Mouse (Mus musculus) limb, embryonic 11.5 days (tissue): Measurements from ENCODE around the gene E130208F15Rik. TPM values are rescaled to one million over a fixed set of nuclear protein-coding genes. Genes with fewer than 3 reads are reported as not detected.

Experiments used
- ATAC-seq: fragments of 200-750 bp; cut with Nextera tagmentation; 2 replicates; pipeline ENCODE4 v1.8.0; 2017; ENCODE audit warnings: low read depth; ENCODE audit not compliant: insufficient number of reproducible peaks, low FRiP score, low TSS enrichment
- DNase-seq: peaks from one replicate; pipeline ENCODE4 v3.0.0-alpha.2; 2015; ENCODE audit warnings: low spot score
- H3K27ac ChIP-seq: fragments of 300-500 bp; sonication (generic); replicated peaks from 2 replicates; pipeline ENCODE4 v1.5.1; 2014; ENCODE audit warnings: low read depth, mild to moderate bottlenecking, low read length
- H3K27me3 ChIP-seq: fragments of 300-500 bp; sonication (generic); 2 replicates; pipeline ENCODE4 v1.6.1; 2014; ENCODE audit warnings: mild to moderate bottlenecking, low read length, mixed read lengths; ENCODE audit not compliant: control insufficient read depth, insufficient read depth
- H3K36me3 ChIP-seq: fragments of 300-500 bp; sonication (generic); 2 replicates; pipeline ENCODE4 v1.6.1; 2014; ENCODE audit warnings: mild to moderate bottlenecking, low read length, moderate library complexity, mixed read lengths; ENCODE audit not compliant: control insufficient read depth, insufficient read depth
- H3K4me1 ChIP-seq: fragments of 300-500 bp; sonication (generic); 2 replicates; pipeline ENCODE4 v1.6.1; 2014; ENCODE audit warnings: low read length, mixed read lengths; ENCODE audit not compliant: control insufficient read depth, insufficient read depth
- H3K4me2 ChIP-seq: fragments of 300-500 bp; sonication (generic); 2 replicates; pipeline ENCODE4 v1.6.1; 2014; ENCODE audit warnings: low read depth, mild to moderate bottlenecking, moderate library complexity; ENCODE audit not compliant: severe bottlenecking
- H3K4me3 ChIP-seq: fragments of 300-500 bp; sonication (generic); 2 replicates; pipeline ENCODE4 v1.5.1; 2014; ENCODE audit warnings: low read depth, low read length
- H3K9ac ChIP-seq: fragments of 300-500 bp; sonication (generic); 2 replicates; pipeline ENCODE4 v1.6.1; 2014; ENCODE audit warnings: mild to moderate bottlenecking, low read length
- H3K9me3 ChIP-seq: fragments of 300-500 bp; sonication (generic); 2 replicates; pipeline ENCODE4 v1.6.1; 2016; ENCODE audit warnings: low read length; ENCODE audit not compliant: control insufficient read depth
- WGBS: fragments of 180-500 bp; shearing (Covaris S2); extraction: QIAGEN DNeasy Blood & Tissue Kit; methylation state at CpG from one replicate; pipeline ENCODE4 v1.1.7; 2014; 5-methylcytosine and 5-hydroxymethylcytosine counted together
- polyA plus RNA-seq: library from polyadenylated mRNA; unstranded; fragments of >200 nt; fragmentation: Nextera tagmentation; extraction: Ambion mirVana; gene quantifications from 2 replicates; pipeline ENCODE4 v1.2.1, GENCODE M21; 2014

Gene E130208F15Rik
- polyA plus RNA-seq, 1 experiment from 2014 or later = not detected

DNA sequence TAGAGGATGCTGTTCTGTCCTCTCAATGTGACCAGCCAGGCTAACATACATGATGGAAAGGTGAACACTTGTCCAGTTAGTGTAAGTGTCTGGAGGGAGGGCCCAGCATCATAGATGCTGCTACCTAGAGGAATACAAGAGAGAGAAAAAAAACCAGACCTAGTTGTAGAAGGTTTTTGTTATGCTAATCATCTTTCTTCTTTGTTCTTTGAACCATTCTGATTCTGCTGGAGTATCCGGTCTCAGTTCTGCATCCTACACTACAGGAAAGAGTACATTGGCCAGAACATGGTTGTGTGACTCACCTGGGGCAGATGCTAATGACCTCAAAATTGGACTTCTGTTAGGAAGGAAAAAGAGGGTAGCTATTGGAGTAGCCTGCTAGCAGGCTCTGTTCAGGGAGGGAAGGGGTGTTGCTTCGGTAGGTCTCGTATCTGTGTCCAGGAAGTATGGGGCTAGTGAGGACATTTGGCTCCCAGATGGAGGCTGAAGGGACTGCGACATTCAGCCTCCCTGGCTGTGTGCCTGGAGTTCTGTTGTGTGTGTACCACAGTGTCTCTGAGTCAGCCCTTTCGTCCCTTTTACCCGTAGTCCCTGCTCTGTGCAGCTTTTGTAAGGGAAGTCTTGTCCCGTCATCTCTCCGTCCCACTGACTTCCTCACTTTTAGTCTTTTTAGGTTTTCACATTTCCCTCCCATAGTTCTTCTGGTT is 34.7 kb upstream of the E130208F15Rik start:
- Histone ChIP-seq H3K4me3 (no peak overlapping the region), H3K4me2 (no peak overlapping the region), H3K4me1 (peaks cover 6% of the 10 kb centered on the region; the same call in 1 of the 2 replicates), H3K36me3 (no peaks in the 10 kb centered on the region), H3K27me3 (no peaks in the 10 kb centered on the region), H3K9ac (no peak overlapping the region), H3K9me3 (no peaks in the 10 kb centered on the region), H3K27ac (no peak overlapping the region)
- DNase-seq = no peak
- WGBS = 76% methylated on average over 8 of the region's 8 CpGs
- no peak for ATAC-seq

DNA sequence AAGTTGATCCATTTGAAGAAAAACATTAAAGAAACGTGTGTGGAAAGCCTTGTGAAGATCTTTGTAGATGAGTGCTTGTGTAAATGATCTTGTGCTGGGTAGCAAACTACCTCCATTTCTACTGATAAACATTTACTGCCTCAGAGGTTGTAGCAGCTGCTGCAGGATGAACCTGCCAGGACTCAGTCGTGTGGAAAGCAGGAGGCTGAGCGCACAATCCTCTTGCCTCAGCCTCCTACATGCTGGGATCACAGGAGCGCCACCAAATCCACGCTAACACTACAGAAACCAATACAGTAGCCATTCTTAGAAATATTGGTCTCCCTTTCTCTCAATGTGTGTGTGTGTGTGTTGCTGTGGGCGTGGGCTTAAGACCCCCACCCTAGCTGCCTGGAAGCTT is 33.5 kb upstream of the E130208F15Rik start:
- 79% methylated on average over 6 of the region's 6 CpGs for WGBS
- H3K27ac ChIP-seq = no peak overlapping the region
- no peaks in the 10 kb centered on the region for H3K36me3 ChIP-seq
- DNase-seq = no peak
- H3K4me2 ChIP-seq = no peak overlapping the region
- H3K4me1 ChIP-seq = peaks cover 6% of the 10 kb centered on the region; the same call in 1 of the 2 replicates
- ATAC-seq = no peak
- H3K9ac ChIP-seq = no peak overlapping the region
- H3K27me3 ChIP-seq = no peaks in the 10 kb centered on the region
- no peak overlapping the region for H3K4me3 ChIP-seq
- H3K9me3 ChIP-seq = no peaks in the 10 kb centered on the region

DNA sequence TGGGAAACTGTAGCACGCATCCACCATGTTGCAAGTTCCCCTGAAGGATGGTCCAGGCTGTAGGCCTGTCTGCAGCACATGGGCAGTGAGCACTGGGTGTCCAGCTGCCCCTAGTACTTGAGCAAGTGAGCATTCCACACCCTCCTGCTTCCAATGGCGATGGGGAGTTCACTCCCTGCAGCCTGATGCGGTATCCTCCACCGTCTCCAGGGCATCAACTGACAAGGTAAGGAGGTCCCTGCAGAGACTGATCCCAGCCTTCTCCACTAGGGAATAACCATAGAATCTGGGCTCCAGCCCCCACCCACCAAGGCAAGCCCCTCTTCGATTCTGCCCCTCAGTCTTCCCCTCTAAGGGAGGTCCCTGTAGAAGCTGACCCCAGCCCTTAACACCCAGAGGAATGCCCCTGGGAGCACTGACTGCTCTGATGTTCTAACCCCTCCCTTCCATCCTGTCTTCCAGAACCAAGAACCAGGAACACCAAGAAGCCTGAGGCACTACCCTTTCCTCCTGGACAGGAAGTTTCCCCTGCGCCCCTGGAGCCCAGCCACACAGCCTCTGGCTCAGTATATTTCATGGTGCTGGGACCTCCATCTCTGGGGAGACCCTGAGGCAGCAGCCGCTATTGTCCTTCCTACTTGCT is 32.3 kb upstream of the E130208F15Rik start:
- DNase-seq = no peak
- 71% methylated on average over 7 of the region's 7 CpGs for WGBS
- Histone ChIP-seq H3K27me3 (no peaks in the 10 kb centered on the region), H3K4me2 (no peak overlapping the region; the same call in 1 of the 2 replicates), H3K4me1 (peaks cover 6% of the 10 kb centered on the region; the same call in 1 of the 2 replicates), H3K4me3 (no peak overlapping the region), H3K9ac (no peak overlapping the region), H3K36me3 (no peaks in the 10 kb centered on the region), H3K9me3 (no peaks in the 10 kb centered on the region), H3K27ac (0 out of 2 replicates have a peak overlapping the region, but pooled peaks have one; percentile 36)
- no peak for ATAC-seq

DNA sequence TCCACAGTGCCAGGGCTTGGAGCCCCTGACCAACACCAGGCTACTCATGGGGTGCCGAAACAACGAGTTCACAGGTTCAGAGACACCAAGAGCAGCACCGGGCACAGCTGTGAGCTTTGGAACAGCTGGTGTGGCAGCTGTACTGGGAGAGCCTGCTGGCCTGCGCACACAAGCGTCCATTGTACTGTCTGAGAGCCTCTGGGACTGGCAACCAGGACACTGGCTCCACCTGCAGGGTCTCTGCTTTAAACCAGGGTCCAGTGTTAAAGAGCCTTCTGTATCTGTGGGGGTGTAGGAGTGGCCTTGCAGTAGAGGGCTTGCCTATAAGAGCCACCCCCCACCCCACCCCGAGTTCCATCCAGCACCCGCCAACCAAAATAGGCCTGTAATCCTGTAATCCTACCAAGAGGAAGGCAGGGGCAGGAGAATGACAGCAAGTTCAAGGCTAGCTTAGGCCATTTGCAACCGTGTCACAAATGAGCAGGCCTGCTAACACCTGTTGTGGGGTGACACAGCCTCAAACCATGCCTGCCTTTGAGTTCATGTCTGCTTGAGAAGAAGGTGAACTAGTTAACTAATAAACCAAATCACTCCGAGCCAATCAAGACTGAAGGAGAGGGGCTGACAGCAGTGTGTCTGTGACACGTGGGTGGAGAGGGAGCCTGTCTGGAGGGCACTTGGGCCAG is 31.7 kb upstream of the E130208F15Rik start:
- Histone ChIP-seq H3K9ac (no peak overlapping the region), H3K9me3 (no peaks in the 10 kb centered on the region), H3K27me3 (no peaks in the 10 kb centered on the region), H3K27ac (0 out of 2 replicates have a peak overlapping the region, but pooled peaks have one; percentile 36), H3K36me3 (no peaks in the 10 kb centered on the region; the same call in 1 of the 2 replicates), H3K4me3 (no peak overlapping the region), H3K4me1 (peaks cover 6% of the 10 kb centered on the region; the same call in 1 of the 2 replicates), H3K4me2 (no peak overlapping the region; the same call in 1 of the 2 replicates)
- WGBS = 63% methylated on average over 10 of the region's 10 CpGs
- DNase-seq (peak; percentile 58), ATAC-seq (peak; percentile 67)

DNA sequence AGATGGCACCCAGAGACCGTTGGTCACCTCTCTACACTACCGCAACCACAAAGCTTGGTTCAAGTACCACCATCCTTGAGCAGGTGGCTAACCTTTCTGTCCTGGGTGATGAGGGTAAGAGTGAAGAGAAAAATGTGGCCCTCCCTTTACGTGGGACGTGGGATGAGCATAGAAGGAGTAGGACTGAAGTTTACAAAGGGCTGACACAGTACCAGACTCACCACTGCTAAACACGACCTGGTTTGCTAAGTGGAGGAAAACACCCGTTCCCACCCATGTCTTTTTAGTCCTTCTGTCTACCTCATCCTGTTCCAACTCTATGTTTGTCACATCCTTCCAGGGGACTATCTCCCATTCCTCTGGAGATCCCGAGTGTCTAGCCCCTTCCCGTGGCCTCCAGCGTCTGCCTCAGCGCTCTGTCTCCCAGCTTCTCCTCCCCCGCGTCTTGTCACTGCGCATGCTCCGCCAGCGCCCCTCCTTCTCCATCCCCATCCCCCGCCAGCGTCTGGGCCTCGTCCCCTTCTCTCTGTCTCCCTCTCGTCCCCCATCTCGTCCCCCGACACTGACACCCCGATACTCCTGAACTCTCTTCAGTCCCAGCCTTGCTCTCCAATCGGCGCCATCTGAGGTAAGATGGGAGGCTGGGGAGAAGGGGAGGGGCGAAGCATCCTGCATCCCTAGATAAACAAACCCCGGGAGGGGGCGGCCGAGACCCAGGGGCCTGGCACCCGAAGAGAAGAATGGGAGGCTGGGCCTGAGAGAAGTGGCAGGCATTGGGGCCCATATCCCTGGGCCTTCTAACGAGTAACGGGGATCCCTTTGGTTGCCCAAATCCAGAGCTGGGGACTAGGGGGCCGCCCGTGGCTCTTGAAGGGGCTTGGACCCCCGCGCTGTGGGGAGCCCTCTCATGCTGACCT is 30.1 kb upstream of the E130208F15Rik start, which contains the start of gene Clip3:
Clip3 (plus strand) TSS at position 514 of the 917 bp plus-strand sequence.
- DNase-seq (peak; percentile 85), ATAC-seq (peak; percentile 55)
- whole genome bisulfite sequencing = 8% methylated on average over 35 of the region's 35 CpGs
- peak within 1 kb of the TSS; percentile 94 for H3K4me2 ChIP-seq
- no peaks in the 10 kb centered on the region for H3K9me3 ChIP-seq
- H3K9ac ChIP-seq = peak within 1 kb of the TSS; percentile 77
- H3K27ac ChIP-seq = no peak within 1 kb of the TSS
- no peaks in the 10 kb centered on the region for H3K27me3 ChIP-seq
- H3K4me1 ChIP-seq = peaks cover 6% of the 10 kb centered on the region; the same call in 1 of the 2 replicates
- H3K36me3 ChIP-seq = peaks cover 5% of the 10 kb centered on the region; the same call in 1 of the 2 replicates
- H3K4me3 ChIP-seq = peak within 1 kb of the TSS; percentile 85

DNA sequence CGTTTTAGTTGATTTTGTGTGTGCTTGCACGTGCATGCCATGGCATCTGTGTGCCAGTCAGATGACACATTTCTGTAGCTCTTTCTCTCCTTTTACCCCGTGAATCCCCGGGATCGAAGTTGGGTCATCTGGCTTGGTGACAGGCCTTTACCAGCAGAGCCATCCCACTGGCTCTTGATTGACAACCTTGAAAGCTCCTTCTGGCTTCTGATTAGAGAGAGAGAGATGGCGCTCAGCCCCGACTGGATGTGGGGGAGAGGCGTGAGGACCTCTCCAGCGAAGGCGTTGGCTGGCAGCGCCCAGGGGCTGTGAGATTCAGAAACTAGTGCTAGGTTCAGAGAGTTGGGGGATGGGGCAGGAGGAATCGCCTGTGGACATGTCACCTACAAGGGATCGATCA is 27.7 kb upstream of the E130208F15Rik start:
- H3K4me2 ChIP-seq = no peak overlapping the region
- DNase-seq (no peak), ATAC-seq (no peak)
- 85% methylated on average over 13 of the region's 13 CpGs for WGBS
- no peak overlapping the region for H3K4me3 ChIP-seq
- H3K9ac ChIP-seq = no peak overlapping the region
- H3K36me3 ChIP-seq = peaks cover 5% of the 10 kb centered on the region; the same call in 1 of the 2 replicates
- H3K27me3 ChIP-seq = no peaks in the 10 kb centered on the region
- no peak overlapping the region for H3K27ac ChIP-seq
- H3K9me3 ChIP-seq = no peaks in the 10 kb centered on the region
- H3K4me1 ChIP-seq = peaks cover 6% of the 10 kb centered on the region; the same call in 1 of the 2 replicates

DNA sequence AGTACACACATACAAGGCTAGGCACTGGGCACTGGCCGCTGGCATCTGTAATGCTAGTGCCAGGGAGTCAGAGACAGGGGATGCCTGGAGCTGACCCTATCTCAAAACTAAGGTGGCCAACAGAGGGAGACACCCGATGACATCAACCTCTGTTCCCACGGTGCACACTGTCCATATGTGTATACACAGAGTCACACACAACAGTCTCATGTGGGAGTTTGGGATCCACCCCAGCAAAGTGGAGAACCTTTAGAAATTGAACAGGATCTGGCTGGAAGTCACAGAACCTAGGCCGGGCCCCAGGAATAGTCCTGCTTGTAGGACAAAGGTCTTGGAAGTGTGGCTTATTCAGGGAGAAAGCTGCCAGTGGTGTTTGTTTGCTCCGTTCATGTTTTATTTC is 27.2 kb upstream of the E130208F15Rik start:
- Histone ChIP-seq H3K27ac (no peak overlapping the region), H3K9ac (no peak overlapping the region), H3K4me3 (no peak overlapping the region), H3K27me3 (no peaks in the 10 kb centered on the region), H3K9me3 (no peaks in the 10 kb centered on the region), H3K4me1 (peaks cover 6% of the 10 kb centered on the region; the same call in 1 of the 2 replicates), H3K36me3 (peaks cover 5% of the 10 kb centered on the region; the same call in 1 of the 2 replicates), H3K4me2 (no peak overlapping the region)
- no peak for DNase-seq
- ATAC-seq = no peak
- 86% methylated on average over 5 of the region's 5 CpGs for WGBS
